Mouse (Mus musculus) embryonic facial prominence, embryonic 14.5 days (tissue): ENCODE data around the gene Prss16. TPM values are rescaled to one million over a fixed set of nuclear protein-coding genes. Genes with fewer than 3 reads are reported as not detected.

Source experiments
- ATAC-seq: fragments of 200-750 bp; cut with Nextera tagmentation; 2 replicates; pipeline ENCODE4 v1.8.0; 2017; ENCODE audit warnings: low read depth, moderate number of reproducible peaks, moderate TSS enrichment
- DNase-seq: peaks from one replicate; pipeline ENCODE4 v3.0.0-alpha.2; 2015; ENCODE audit warnings: low spot score
- H3K27ac ChIP-seq: fragments of 300-500 bp; sonication (generic); replicated peaks from 2 replicates; pipeline ENCODE4 v1.5.1; 2014; ENCODE audit warnings: low read depth, mild to moderate bottlenecking, low read length, moderate library complexity
- H3K27me3 ChIP-seq: fragments of 300-500 bp; sonication (generic); replicated peaks from 2 replicates; pipeline ENCODE4 v1.6.1; 2014; ENCODE audit warnings: low read length; ENCODE audit not compliant: control insufficient read depth, insufficient read depth
- H3K36me3 ChIP-seq: fragments of 300-500 bp; sonication (generic); 2 replicates; pipeline ENCODE4 v1.6.1; 2014; ENCODE audit warnings: low read length, mixed read lengths; ENCODE audit not compliant: control insufficient read depth, insufficient read depth
- H3K4me1 ChIP-seq: fragments of 300-500 bp; sonication (generic); 2 replicates; pipeline ENCODE4 v1.6.1; 2014; ENCODE audit warnings: antibody characterized with exemption, low read length; ENCODE audit not compliant: control insufficient read depth, insufficient read depth
- H3K4me2 ChIP-seq: fragments of 300-500 bp; sonication (generic); 2 replicates; pipeline ENCODE4 v1.6.1; 2014; ENCODE audit warnings: low read depth, mild to moderate bottlenecking, low read length, moderate library complexity, mixed read lengths
- H3K4me3 ChIP-seq: fragments of 300-500 bp; sonication (generic); 2 replicates; pipeline ENCODE4 v1.5.1; 2014; ENCODE audit warnings: low read depth, mild to moderate bottlenecking, low read length
- H3K9ac ChIP-seq: fragments of 300-500 bp; sonication (generic); 2 replicates; pipeline ENCODE4 v1.6.1; 2014; ENCODE audit warnings: low read depth, mild to moderate bottlenecking, low read length, moderate library complexity, mixed read lengths
- H3K9me3 ChIP-seq: fragments of 300-500 bp; sonication (generic); 2 replicates; pipeline ENCODE4 v1.6.1; 2016; ENCODE audit warnings: low read length; ENCODE audit not compliant: control insufficient read depth
- WGBS: fragments of 180-500 bp; shearing (Covaris S2); extraction: QIAGEN DNeasy Blood & Tissue Kit; methylation state at CpG from one replicate; pipeline ENCODE4 v1.1.7; 2014; 5-methylcytosine and 5-hydroxymethylcytosine counted together
- polyA plus RNA-seq: library from polyadenylated mRNA; unstranded; fragments of >200 nt; fragmentation: Nextera tagmentation; extraction: Ambion mirVana; gene quantifications from 2 replicates; pipeline ENCODE4 v1.2.1, GENCODE M21; 2014

The Prss16 gene
- polyA plus RNA-seq = 0.70 and 0.83 TPM in 2 replicates

GRCm38 (mm10) chr13:22009642-22010041, at the start of gene Prss16:
TSS of gene Prss16 (minus strand) at chr13:22009742.
- Histone ChIP-seq H3K4me3 (no peak within 1 kb of the TSS), H3K4me1 (peaks cover 5% of the 10 kb centered on the region), H3K36me3 (no peaks in the 10 kb centered on the region), H3K27me3 (peaks cover 94% of the 10 kb centered on the region), H3K27ac (no peak within 1 kb of the TSS), H3K9ac (no peak within 1 kb of the TSS), H3K4me2 (no peak within 1 kb of the TSS), H3K9me3 (no peaks in the 10 kb centered on the region)
- DNase-seq (no peak), ATAC-seq (no peak)
- WGBS = 35% methylated on average over 6 of the region's 7 CpGs

GRCm38 (mm10) chr13:22053754-22054153, 44.2 kb upstream of the Prss16 start:
- H3K9me3 ChIP-seq = no peaks in the 10 kb centered on the region
- ATAC-seq = no peak
- no peak for DNase-seq
- H3K4me3 ChIP-seq = no peak overlapping the region
- H3K27me3 ChIP-seq = no peaks in the 10 kb centered on the region
- no peak overlapping the region for H3K27ac ChIP-seq
- H3K36me3 ChIP-seq = no peaks in the 10 kb centered on the region
- no peak overlapping the region for H3K4me2 ChIP-seq
- no peak overlapping the region for H3K9ac ChIP-seq
- 92% methylated on average over 1 of the region's 1 CpGs for WGBS
- H3K4me1 ChIP-seq = no peaks in the 10 kb centered on the region

GRCm38 (mm10) chr13:22051523-22051859, 41.9 kb upstream of the Prss16 start:
- Histone ChIP-seq H3K4me2 (peak overlapping the region; percentile 75), H3K9ac (peak overlapping the region; percentile 67), H3K36me3 (no peaks in the 10 kb centered on the region), H3K4me1 (no peaks in the 10 kb centered on the region), H3K27me3 (no peaks in the 10 kb centered on the region), H3K4me3 (peak overlapping the region; percentile 59), H3K27ac (peak overlapping the region; percentile 84), H3K9me3 (no peaks in the 10 kb centered on the region)
- WGBS = 8% methylated on average over 5 of the region's 5 CpGs
- no peak for DNase-seq
- no peak for ATAC-seq

GRCm38 (mm10) chr13:22050591-22051522, 41.3 kb upstream of the Prss16 start:
- WGBS = under 1% methylated on average over 52 of the region's 52 CpGs
- peak; percentile 96 for ATAC-seq

GRCm38 (mm10) chr13:22049737-22050440, 40.3 kb upstream of the Prss16 start:
- Histone ChIP-seq H3K27me3 (no peaks in the 10 kb centered on the region), H3K9me3 (no peaks in the 10 kb centered on the region), H3K36me3 (no peaks in the 10 kb centered on the region), H3K4me3 (peak overlapping the region; percentile 59), H3K9ac (peak overlapping the region; percentile 54), H3K4me1 (no peaks in the 10 kb centered on the region), H3K27ac (peak overlapping the region; percentile 84), H3K4me2 (peak overlapping the region; percentile 75)
- under 1% methylated on average over 14 of the region's 14 CpGs for WGBS
- DNase-seq (peak; percentile 90), ATAC-seq (peak; percentile 13; the same call in 1 of the 2 replicates)

More at GRCm38 (mm10) chr13:22050591-22051522, 41.3 kb upstream of the Prss16 start:
- Histone ChIP-seq H3K27me3 (no peaks in the 10 kb centered on the region), H3K4me2 (peak overlapping the region; percentile 75), H3K9me3 (no peaks in the 10 kb centered on the region), H3K27ac (peak overlapping the region; percentile 84), H3K4me1 (no peaks in the 10 kb centered on the region), H3K4me3 (peak overlapping the region; percentile 59), H3K9ac (peak overlapping the region; percentile 67), H3K36me3 (no peaks in the 10 kb centered on the region)
- peak; percentile 95 for DNase-seq

- H3K4me1 ChIP-seq = peaks cover 5% of the 10 kb centered on the region; the same call in 1 of the 2 replicates
- DNase-seq (no peak), ATAC-seq (no peak)
- no peaks in the 10 kb centered on the region for H3K27me3 ChIP-seq
- no peak overlapping the region for H3K4me2 ChIP-seq
- WGBS = 72% methylated on average over 2 of the region's 2 CpGs
- no peaks in the 10 kb centered on the region for H3K9me3 ChIP-seq
- no peak overlapping the region for H3K27ac ChIP-seq
- no peak overlapping the region for H3K4me3 ChIP-seq
- H3K9ac ChIP-seq = no peak overlapping the region
- no peaks in the 10 kb centered on the region for H3K36me3 ChIP-seq
Observed at GRCm38 (mm10) chr13:22049041-22049440, 39.5 kb upstream of the Prss16 start.

- Histone ChIP-seq H3K9me3 (no peaks in the 10 kb centered on the region), H3K9ac (no peak overlapping the region), H3K4me3 (no peak overlapping the region), H3K4me2 (no peak overlapping the region), H3K36me3 (no peaks in the 10 kb centered on the region), H3K4me1 (peaks cover 17% of the 10 kb centered on the region), H3K27ac (no peak overlapping the region), H3K27me3 (no peaks in the 10 kb centered on the region)
- 52% methylated on average over 2 of the region's 2 CpGs for WGBS
- no peak for ATAC-seq
- no peak for DNase-seq
Observed at GRCm38 (mm10) chr13:22045311-22045710, 35.8 kb upstream of the Prss16 start.

GRCm38 (mm10) chr13:22044432-22045155, 35.1 kb upstream of the Prss16 start:
- WGBS = 80% methylated on average over 6 of the region's 6 CpGs
- DNase-seq = no peak

More at GRCm38 (mm10) chr13:22044432-22045155, 35.1 kb upstream of the Prss16 start:
- Histone ChIP-seq H3K27ac (peak overlapping the region; percentile 83; the same call in 1 of the 2 replicates), H3K4me2 (peak overlapping the region; percentile 61; the same call in 1 of the 2 replicates), H3K9me3 (no peaks in the 10 kb centered on the region), H3K9ac (peak overlapping the region; percentile 25; the same call in 1 of the 2 replicates), H3K4me1 (peaks cover 23% of the 10 kb centered on the region), H3K36me3 (no peaks in the 10 kb centered on the region), H3K4me3 (peak overlapping the region; percentile 41; the same call in 1 of the 2 replicates), H3K27me3 (no peaks in the 10 kb centered on the region)
- no peak for ATAC-seq
